Mouse (Mus musculus) midbrain, embryonic 15.5 days (tissue): ENCODE data around the gene Serpinb1c. TPM values are rescaled to one million over a fixed set of nuclear protein-coding genes. Genes with fewer than 3 reads are reported as not detected.
"Not testable (repeated sequence)": the region's sequence is repeated elsewhere in the genome, so short reads cannot be mapped to it uniquely, and the experiment has no call there.

Experiments used
- ATAC-seq: fragments of 200-750 bp; cut with Nextera tagmentation; replicated peaks from 2 replicates; pipeline ENCODE4 v1.8.0; 2017; ENCODE audit warnings: moderate TSS enrichment
- H3K27ac ChIP-seq: fragments of 300-500 bp; sonication (generic); 2 replicates; pipeline ENCODE4 v1.5.1; 2015; ENCODE audit warnings: mild to moderate bottlenecking, inconsistent platforms
- H3K27me3 ChIP-seq: fragments of 300-500 bp; sonication (generic); replicated peaks from 2 replicates; pipeline ENCODE4 v1.6.1; 2015; ENCODE audit warnings: inconsistent platforms
- H3K36me3 ChIP-seq: fragments of 300-500 bp; sonication (generic); replicated peaks from 2 replicates; pipeline ENCODE4 v1.6.1; 2015; ENCODE audit warnings: inconsistent platforms
- H3K4me1 ChIP-seq: fragments of 300-500 bp; sonication (generic); 2 replicates; pipeline ENCODE4 v1.6.1; 2015; ENCODE audit warnings: inconsistent platforms
- H3K4me2 ChIP-seq: fragments of 300-500 bp; sonication (generic); 2 replicates; pipeline ENCODE4 v1.6.1; 2015; ENCODE audit warnings: inconsistent platforms, mild to moderate bottlenecking, moderate library complexity
- H3K4me3 ChIP-seq: fragments of 300-500 bp; sonication (generic); 2 replicates; pipeline ENCODE4 v1.5.1; 2015; ENCODE audit warnings: mild to moderate bottlenecking, inconsistent platforms
- H3K9ac ChIP-seq: fragments of 300-500 bp; sonication (generic); 2 replicates; pipeline ENCODE4 v1.6.1; 2015; ENCODE audit warnings: mild to moderate bottlenecking, inconsistent platforms
- H3K9me3 ChIP-seq: fragments of 300-500 bp; sonication (generic); 2 replicates; pipeline ENCODE4 v1.6.1; 2016; ENCODE audit warnings: inconsistent platforms
- WGBS: fragments of 180-500 bp; shearing (Covaris S2); methylation state at CpG from one replicate; pipeline ENCODE4 v1.1.7; 2015; ENCODE audit warnings: mixed read lengths; 5-methylcytosine and 5-hydroxymethylcytosine counted together
- polyA plus RNA-seq: library from polyadenylated mRNA; unstranded; fragments of >200 nt; fragmentation: Nextera tagmentation; extraction: Ambion mirVana; gene quantifications from 2 replicates; pipeline ENCODE4 v1.2.1, GENCODE M21; 2015

Serpinb1c gene
- polyA plus RNA-seq = not detected in 2 replicates

DNA sequence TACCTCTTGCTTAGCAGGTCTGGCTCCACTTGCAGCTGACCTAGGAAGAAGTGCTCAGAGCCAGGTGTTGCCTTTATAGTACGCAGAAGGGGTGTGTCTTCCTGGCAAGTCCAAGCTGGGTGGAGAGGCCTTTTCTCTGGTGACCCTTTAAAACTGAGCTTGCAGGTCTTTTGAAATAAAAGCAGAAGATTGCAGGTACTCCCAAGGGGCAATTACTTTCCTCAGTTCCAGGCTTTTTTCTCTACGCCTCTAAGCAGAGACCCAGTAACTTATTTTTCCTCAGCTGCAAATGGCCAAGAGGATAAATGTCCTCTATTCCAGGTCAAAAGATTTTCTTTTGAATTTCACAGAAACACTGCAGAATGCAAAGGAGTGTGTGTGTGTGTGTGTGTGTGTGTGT lies at the start of gene Serpinb1c:
Gene Serpinb1c (minus strand): TSS at position 101 of the 400 bp plus-strand sequence.
- Histone ChIP-seq H3K36me3 (no peaks in the 10 kb centered on the region), H3K9ac (no peak within 1 kb of the TSS), H3K27ac (no peak within 1 kb of the TSS), H3K4me2 (no peak within 1 kb of the TSS), H3K4me1 (no peaks in the 10 kb centered on the region), H3K9me3 (no peaks in the 10 kb centered on the region), H3K4me3 (no peak within 1 kb of the TSS), H3K27me3 (0 out of 2 replicates have a peak, but pooled peaks cover 4% of the 10 kb centered on the region)
- no peak for ATAC-seq
- WGBS = 90% methylated on average over 2 of the region's 2 CpGs

DNA sequence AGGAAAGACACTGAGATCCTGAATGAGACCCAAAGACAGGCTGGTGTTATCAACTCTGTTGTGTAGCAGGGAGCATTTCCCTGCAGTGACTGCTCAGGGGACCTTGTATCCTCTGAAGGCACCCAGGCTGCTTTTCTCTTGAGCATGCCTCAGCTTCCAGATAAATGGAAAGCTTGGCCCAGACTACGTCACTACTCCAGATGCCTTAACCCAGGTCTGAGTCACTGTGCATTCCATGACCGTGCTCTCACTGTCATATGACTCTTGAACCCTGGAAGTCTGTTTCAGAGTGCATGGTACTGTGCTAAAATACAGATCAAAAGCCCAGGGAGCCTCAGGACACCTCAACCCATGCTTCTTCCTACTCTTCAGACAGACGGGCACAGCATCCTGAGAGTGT lies 41.2 kb upstream of the Serpinb1c start:
- H3K9me3 ChIP-seq, ATAC-seq, H3K9ac ChIP-seq, H3K4me2 ChIP-seq, H3K27me3 ChIP-seq, H3K27ac ChIP-seq, H3K36me3 ChIP-seq, H3K4me3 ChIP-seq, H3K4me1 ChIP-seq: not testable (repeated sequence)
- WGBS = 86% methylated on average over 3 of the region's 3 CpGs

DNA sequence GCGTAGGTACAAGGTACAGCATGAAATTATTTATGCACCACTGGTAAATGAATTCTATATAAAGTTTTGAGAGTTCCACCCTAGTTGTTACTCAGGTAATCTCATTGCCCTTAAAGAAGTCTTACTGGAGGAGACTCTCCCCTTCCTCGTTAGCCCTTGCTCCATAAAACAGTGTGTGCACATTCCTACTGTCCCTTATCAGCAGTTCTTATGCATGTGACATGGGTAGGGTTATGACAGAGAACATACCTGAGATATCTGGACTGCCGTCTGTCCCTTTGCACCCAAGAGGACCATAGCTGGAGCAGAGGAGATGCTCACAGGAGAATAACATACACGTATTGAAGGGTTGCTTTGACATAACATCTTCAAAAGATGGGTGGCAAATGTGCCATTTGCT lies 40.3 kb upstream of the Serpinb1c start:
- not testable (repeated sequence) for H3K9me3 ChIP-seq, H3K9ac ChIP-seq, H3K4me1 ChIP-seq, ATAC-seq, H3K4me2 ChIP-seq, H3K27me3 ChIP-seq, H3K4me3 ChIP-seq, H3K27ac ChIP-seq, H3K36me3 ChIP-seq
- 86% methylated on average over 4 of the region's 4 CpGs for WGBS

DNA sequence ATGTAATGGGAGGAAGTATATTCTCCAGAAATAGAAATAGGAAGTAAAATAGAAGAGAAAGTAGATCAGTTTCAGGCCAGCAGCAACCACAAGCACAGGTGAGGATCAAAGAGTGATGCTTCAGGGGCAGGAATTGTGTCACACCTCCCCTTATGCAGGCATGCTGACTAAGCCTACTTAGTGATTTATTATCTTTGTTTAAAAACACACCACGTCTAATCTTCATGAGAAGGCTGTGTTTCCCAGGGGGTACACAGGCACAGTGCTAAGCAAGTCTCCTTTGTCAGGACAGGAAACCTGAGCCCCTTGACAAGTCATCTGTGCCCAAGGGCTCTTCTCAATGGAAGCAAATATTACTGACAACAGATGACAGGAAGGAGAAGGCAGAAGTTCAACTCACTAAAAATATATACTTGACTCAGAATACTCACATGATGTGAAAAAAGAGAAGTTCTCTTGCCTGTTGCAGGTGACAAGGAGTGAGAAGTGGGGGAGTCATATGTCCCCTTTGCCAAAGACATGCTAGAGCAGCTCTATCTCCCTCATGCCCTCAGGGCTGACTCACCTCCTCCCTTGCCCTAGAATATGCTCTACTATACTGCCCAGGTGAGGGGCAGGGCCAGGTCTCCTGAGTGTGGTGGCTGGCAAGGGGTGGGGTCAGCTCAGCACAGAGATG lies 36.8 kb upstream of the Serpinb1c start:
- Histone ChIP-seq H3K4me1 (no peaks in the 10 kb centered on the region), H3K4me3 (no peak overlapping the region), H3K9me3 (no peaks in the 10 kb centered on the region), H3K27ac (no peak overlapping the region), H3K27me3 (no peaks in the 10 kb centered on the region), H3K9ac (no peak overlapping the region), H3K4me2 (no peak overlapping the region), H3K36me3 (no peaks in the 10 kb centered on the region)
- ATAC-seq = no peak
- WGBS = 48% methylated on average over 1 of the region's 1 CpGs

DNA sequence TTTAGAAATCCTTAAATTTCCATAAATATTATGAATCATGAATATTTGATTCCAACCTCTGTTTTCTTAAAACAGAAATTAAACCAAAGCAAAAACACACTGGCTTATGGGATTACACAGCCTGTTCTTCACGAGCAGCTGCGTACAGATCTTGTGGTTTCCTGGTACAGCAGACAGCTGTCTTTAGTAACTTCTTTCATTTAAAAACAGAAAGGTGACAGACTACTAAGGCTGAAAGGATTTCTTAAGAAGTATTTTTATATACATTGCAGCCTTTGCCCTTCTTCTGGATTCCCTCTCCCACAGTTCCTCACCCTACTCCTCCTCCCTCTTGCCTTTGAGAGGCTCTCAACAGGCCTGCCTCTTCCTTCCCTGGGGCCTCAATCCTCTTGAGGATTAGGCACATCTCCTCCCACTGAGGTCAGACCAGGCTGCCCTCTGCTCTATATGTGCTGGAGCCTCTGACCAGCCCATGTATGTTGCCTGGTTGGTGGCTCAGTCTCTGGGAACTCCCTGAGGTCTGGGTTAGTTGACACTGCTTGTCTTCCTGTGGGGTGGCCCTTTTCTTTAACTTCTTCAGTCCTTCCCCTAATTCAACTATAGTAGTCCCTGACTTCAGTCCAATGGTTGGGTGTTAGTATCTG lies 31.2 kb upstream of the Serpinb1c start:
- Histone ChIP-seq H3K4me3 (no peak overlapping the region), H3K9me3 (no peaks in the 10 kb centered on the region), H3K36me3 (no peaks in the 10 kb centered on the region), H3K9ac (no peak overlapping the region), H3K4me2 (no peak overlapping the region), H3K27me3 (no peaks in the 10 kb centered on the region), H3K27ac (no peak overlapping the region), H3K4me1 (no peaks in the 10 kb centered on the region)
- ATAC-seq = no peak
- WGBS = 69% methylated on average over 2 of the region's 2 CpGs

DNA sequence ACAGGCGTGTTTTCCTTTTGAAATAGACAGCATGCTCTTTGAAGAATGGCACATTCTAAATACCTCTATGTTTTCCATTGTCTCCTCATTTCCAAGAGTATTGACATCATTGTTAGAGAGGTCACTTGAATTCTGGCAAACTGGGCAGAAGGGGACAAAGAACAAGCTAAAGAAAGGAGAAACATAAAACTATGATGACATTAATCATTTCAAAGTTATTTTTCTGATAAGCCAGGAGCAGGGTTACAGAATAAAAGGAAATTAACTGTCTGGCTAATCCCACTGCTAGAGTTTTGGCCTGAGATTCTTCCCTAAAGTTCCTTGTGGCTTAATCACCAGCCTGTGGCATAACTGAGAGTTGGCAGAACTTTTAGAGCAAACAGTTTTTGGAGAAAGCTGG lies 29.2 kb upstream of the Serpinb1c start:
- Histone ChIP-seq H3K9ac (no peak overlapping the region), H3K36me3 (no peaks in the 10 kb centered on the region), H3K4me3 (no peak overlapping the region), H3K4me1 (no peaks in the 10 kb centered on the region), H3K4me2 (no peak overlapping the region), H3K27me3 (no peaks in the 10 kb centered on the region), H3K9me3 (no peaks in the 10 kb centered on the region), H3K27ac (no peak overlapping the region)
- 55% methylated on average over 1 of the region's 1 CpGs for WGBS
- no peak for ATAC-seq

DNA sequence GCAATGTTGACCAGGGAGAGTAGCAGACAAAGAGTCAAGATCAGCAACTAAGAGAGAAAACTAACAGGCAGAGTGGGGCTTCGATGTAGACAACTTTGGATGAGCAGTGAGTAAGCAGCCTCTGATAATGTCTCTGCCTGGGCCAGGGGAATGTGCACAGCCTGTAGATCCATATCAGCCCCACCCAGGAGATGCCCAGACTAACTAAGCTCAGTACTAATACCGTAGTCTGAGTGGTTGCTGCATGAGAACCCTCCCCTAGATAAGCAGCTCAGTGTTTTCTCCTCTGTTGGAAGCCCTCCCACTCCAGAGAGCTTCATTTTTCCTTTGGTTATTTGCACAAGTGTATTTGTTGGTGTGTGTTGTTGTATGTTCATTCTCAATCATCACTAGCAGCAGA lies 28.6 kb upstream of the Serpinb1c start:
- H3K9ac ChIP-seq = no peak overlapping the region
- WGBS = 95% methylated on average over 2 of the region's 2 CpGs
- ATAC-seq = no peak

DNA sequence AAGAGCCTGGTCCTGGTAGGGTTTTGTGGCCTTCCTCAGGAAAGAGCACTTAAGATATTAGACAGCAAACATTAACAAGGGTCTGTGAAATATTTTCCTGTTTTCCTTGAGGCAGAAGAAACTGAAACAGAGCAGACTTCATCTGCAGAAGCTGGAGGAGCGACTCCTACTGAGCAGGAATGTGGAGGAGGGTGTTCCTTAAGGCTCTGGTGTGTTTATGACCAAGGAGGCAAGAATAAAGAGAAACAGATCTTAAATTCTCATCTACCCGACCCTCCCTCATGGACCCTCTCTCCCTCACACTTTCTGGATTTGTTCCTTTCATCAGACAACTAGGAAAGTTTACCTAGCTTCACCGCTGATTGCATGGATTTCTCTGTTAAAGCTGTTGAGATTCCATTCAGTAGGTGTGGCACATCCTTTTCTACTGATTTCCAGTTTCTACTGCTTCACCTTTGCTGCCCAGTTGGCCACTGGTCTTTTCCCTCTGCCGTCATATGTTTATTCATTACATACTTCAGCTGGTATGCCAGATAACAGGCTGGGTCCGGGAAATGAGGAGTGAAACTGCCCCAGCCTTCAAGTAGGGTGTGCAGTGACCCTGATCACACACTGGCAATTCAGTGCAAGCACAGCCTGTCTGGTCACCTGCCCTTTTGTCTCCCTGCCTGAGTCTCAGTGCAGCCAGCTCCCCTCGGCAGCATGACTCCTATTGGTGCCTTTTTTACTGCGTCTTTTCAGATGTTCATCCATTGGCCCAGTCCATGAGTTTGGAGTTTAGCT lies 26.8 kb upstream of the Serpinb1c start:
- Histone ChIP-seq H3K4me1 (no peaks in the 10 kb centered on the region), H3K4me2 (no peak overlapping the region), H3K4me3 (no peak overlapping the region), H3K27ac (no peak overlapping the region), H3K36me3 (no peaks in the 10 kb centered on the region), H3K9me3 (no peaks in the 10 kb centered on the region), H3K27me3 (no peaks in the 10 kb centered on the region), H3K9ac (no peak overlapping the region)
- 63% methylated on average over 7 of the region's 7 CpGs for WGBS
- ATAC-seq = no peak

More for the DNA sequence above, 28.6 kb upstream of the Serpinb1c start:
- no peaks in the 10 kb centered on the region for H3K27me3 ChIP-seq
- H3K4me2 ChIP-seq = no peak overlapping the region
- no peak overlapping the region for H3K4me3 ChIP-seq
- no peak overlapping the region for H3K27ac ChIP-seq
- H3K4me1 ChIP-seq = no peaks in the 10 kb centered on the region
- H3K36me3 ChIP-seq = no peaks in the 10 kb centered on the region
- H3K9me3 ChIP-seq = no peaks in the 10 kb centered on the region

DNA sequence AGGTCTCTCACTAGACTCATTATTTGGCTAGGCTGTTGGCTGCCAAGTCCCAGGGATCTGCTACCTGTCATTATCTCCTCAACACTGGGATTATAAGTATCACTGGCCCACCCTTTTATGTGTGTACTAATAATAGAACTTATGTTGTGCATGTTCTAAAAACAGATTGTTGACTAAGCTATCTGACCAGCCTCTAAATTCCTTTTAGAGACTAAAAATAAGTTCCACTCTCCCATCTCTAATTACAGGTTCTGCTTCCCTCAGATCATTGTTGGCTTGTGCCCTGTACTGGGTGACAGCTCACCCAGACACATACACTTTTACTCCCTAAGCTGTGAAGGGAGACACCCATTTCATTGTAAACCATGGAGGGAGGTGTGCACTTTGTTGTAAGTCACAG lies 24.6 kb upstream of the Serpinb1c start:
- Histone ChIP-seq H3K4me2 (no peak overlapping the region), H3K9me3 (no peaks in the 10 kb centered on the region), H3K9ac (no peak overlapping the region), H3K4me3 (no peak overlapping the region), H3K4me1 (no peaks in the 10 kb centered on the region), H3K36me3 (no peaks in the 10 kb centered on the region), H3K27ac (no peak overlapping the region), H3K27me3 (no peaks in the 10 kb centered on the region)
- no peak for ATAC-seq

DNA sequence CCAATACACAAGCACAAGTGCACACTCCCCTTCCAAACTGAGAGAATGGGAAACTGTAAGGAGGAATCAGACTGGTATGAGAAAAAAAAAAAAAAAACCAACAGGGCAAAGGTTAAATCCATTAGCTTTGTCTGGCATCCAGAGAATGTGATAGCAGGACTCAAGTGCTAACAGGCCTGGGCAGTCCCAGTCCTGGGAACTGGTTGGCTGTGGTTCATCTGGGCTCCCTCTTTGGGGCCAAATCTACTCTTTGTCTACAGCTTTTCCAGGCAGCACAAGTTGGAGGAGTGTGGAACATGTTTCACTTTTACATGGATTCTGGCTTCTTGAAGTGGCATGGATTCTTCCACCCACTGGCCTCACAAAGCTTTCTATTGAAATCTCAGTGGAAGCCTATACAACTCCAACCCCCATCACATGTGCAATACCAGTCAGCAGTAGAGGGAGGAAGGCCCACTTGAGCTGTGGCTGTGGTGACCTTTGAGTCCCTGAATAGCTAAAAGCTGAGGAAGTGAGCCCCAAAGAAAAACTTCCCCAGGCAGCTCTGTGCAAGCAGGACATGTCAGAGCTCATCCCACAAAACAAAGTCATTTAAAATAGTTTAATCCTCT lies 14.9 kb upstream of the Serpinb1c start:
- no peaks in the 10 kb centered on the region for H3K27me3 ChIP-seq
- H3K4me2 ChIP-seq = no peak overlapping the region
- no peaks in the 10 kb centered on the region for H3K36me3 ChIP-seq
- no peak overlapping the region for H3K27ac ChIP-seq
- no peaks in the 10 kb centered on the region for H3K9me3 ChIP-seq
- H3K9ac ChIP-seq = no peak overlapping the region
- H3K4me3 ChIP-seq = no peak overlapping the region
- no peaks in the 10 kb centered on the region for H3K4me1 ChIP-seq
- ATAC-seq = no peak

DNA sequence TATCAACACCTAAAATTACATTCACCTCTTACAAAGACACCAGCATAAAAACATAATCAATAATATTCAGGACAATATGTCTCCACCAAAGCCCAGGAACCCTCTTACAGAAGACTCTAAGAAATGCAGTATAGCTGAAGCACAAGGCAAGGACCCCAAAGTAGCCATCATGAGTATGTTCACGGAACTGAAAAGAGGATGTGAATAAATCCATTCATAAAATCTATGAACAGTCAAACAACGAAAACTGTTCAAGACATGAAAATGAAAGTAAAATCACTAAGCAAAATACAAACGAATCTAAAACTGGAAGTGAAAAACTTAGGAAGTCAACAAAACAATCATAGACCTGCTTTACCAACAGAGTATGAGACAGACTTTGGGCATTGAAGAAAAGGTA lies 10.2 kb upstream of the Serpinb1c start:
- 81% methylated on average over 3 of the region's 3 CpGs for WGBS
- no peak for ATAC-seq
- Histone ChIP-seq H3K4me3 (no peak overlapping the region), H3K9ac (no peak overlapping the region), H3K36me3 (no peaks in the 10 kb centered on the region), H3K27me3 (no peaks in the 10 kb centered on the region), H3K4me1 (no peaks in the 10 kb centered on the region), H3K9me3 (no peaks in the 10 kb centered on the region), H3K27ac (no peak overlapping the region), H3K4me2 (no peak overlapping the region)

DNA sequence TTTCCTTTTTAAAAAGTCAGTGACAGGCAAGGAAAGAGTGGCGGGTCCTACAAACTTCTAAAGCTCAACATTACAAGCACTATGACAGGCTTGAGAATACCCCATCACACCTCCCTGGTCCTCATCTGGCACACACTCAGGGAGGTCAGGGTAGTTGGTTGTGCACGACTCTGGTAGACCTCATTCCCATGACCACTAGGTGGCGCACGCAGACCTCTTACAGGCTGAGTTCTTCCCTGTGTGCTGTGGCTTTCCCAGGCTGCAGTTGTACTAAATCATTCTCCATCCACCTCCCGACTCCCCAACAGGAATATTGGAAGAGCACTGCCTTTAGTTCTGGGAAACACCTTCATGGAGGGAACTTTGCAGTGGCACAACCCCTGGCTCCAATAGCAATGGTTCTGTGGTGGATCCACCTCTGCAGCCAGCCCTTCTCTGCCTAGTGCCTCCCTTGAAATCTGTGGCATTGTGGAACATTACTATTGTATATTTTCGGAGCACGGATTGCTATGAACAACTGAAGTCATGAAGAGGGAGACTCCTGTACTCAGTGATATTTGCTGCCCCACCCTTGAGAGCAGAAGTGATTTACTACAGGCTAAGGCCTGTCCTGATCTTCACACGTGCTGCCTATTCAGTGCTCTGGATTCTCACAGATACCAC lies 5.3 kb upstream of the Serpinb1c start:
- H3K36me3 ChIP-seq = no peaks in the 10 kb centered on the region
- no peak overlapping the region for H3K4me2 ChIP-seq
- WGBS = 32% methylated on average over 8 of the region's 8 CpGs
- no peaks in the 10 kb centered on the region for H3K4me1 ChIP-seq
- H3K9ac ChIP-seq = no peak overlapping the region
- H3K27ac ChIP-seq = no peak overlapping the region
- 0 out of 2 replicates have a peak, but pooled peaks cover 4% of the 10 kb centered on the region for H3K27me3 ChIP-seq
- H3K4me3 ChIP-seq = no peak overlapping the region
- peak; percentile 99 for ATAC-seq
- no peaks in the 10 kb centered on the region for H3K9me3 ChIP-seq
